ENCODE assay signal across 7 mouse cellular contexts in the genomic region with DNA sequence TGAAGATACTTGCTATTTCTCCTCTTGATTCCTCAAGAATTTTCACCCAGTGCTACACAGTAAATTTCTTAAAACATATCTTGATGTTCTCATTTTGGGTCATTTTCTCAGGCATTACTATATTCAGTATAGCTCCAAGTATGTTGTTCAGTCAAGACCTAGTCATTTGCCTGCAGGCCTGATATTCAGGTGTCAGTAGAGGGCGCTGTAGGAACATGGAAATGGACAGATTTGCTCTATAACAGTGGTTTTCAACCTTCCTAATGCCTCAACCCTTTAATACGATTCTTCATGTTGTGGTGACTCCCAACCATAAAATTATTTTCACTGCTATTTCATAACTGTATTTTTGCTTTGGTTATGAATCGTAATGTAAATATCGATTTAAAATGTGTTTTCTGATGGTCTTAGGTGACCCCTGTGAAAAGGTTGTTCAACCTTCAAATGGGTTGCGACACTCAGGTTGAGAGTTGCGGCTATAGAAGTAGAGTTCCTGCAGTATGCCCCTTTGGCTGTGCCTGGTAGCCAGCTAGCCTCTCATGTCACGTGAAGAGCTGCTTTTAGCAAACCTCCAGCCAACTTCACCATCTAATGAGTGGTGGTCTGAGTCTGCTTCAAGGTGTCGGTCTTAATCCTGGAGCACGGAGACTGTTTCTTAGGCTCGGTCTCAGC. TPM values are rescaled to one million over a fixed set of nuclear protein-coding genes. Genes with fewer than 3 reads are reported as not detected.
A peak's percentile ranks its signal among the peaks of the same experiment; 100 is the strongest.
DNase-seq lines count a peak whose midpoint lies in the region; ATAC-seq and TF ChIP-seq lines count a peak whose summit lies in the region.

No protein-coding gene starts in this region.

- no peak overlapping the region for H3K4me2 ChIP-seq in forebrain, embryonic 16.5 days (ENCODE audit: low read length)

- DNase-seq in urinary bladder, postnatal 14 days (ENCODE audit: low spot score): peak; percentile 77
- no peak for DNase-seq in urinary bladder, adult 2 months (ENCODE audit: low spot score)
- peak; percentile 86 for DNase-seq in brain, embryonic 14.5 days (ENCODE audit: low read depth)
- peak; percentile 68 to 81 for DNase-seq in kidney, postnatal 36 days
- DNase-seq in lung, adult 18-20 months: peak; percentile 32 to 51
- DNase-seq in right cerebral cortex, adult 2 months (ENCODE audit: low spot score in 2 of 2): peak; percentile 88 to 89

- 61% methylated on average over 10 of the region's 10 CpGs for WGBS in forebrain, embryonic 16.5 days

- no peak overlapping the region for H3K4me3 ChIP-seq in forebrain, embryonic 16.5 days (replicated peaks; ENCODE audit: low read length)

- ATAC-seq in forebrain, embryonic 16.5 days: peak; percentile 67; the same call in 1 of the 2 replicates

- H3K27ac ChIP-seq in forebrain, embryonic 16.5 days (ENCODE audit: low read length): no peak overlapping the region

- H3K36me3 ChIP-seq in forebrain, embryonic 16.5 days (ENCODE audit: control insufficient read depth, insufficient read depth): no peaks in the 10 kb centered on the region

- H3K9me3 ChIP-seq in forebrain, embryonic 16.5 days (ENCODE audit: control insufficient read depth, low read length): no peaks in the 10 kb centered on the region

- H3K27me3 ChIP-seq in forebrain, embryonic 16.5 days (replicated peaks; ENCODE audit: control insufficient read depth, insufficient read depth, low read length): no peaks in the 10 kb centered on the region

- H3K4me1 ChIP-seq in forebrain, embryonic 16.5 days (replicated peaks; ENCODE audit: control insufficient read depth, insufficient read depth, low read length): no peaks in the 10 kb centered on the region

- peak; percentile 73; the same call in 1 of the 2 replicates for TF ChIP-seq CTCF in brain, embryonic 14.5 days (IDR thresholded peaks at IDR 0.05; ENCODE audit: borderline replicate concordance, extremely low read depth, insufficient read depth, insufficient read length)

- H3K9ac ChIP-seq in forebrain, embryonic 16.5 days (replicated peaks; ENCODE audit: low read depth, low read length): no peak overlapping the region

- no peak for TF ChIP-seq POLR2A in brain, embryonic 14.5 days (IDR thresholded peaks at IDR 0.05; ENCODE audit: borderline replicate concordance, extremely low read depth, insufficient read depth, insufficient read length, poor library complexity, severe bottlenecking)

RNA-seq across cellular contexts. Expression of a gene that starts 35.9 kb away (rescaled TPM):
- 22.0 and 34.3 TPM in 2 replicates for polyA plus RNA-seq in urinary bladder, adult 2 months (2012; rRNA removed)
- 69.7 and 89.0 TPM in 2 replicates for polyA plus RNA-seq in brain, embryonic 14.5 days (2012; rRNA removed)
- polyA plus RNA-seq in forebrain, embryonic 16.5 days (2015; fragmentation: Nextera tagmentation; extraction: Ambion mirVana): 59.7 and 64.6 TPM in 2 replicates

RNA-seq across cellular contexts. Expression of a gene that starts 36.2 kb away (rescaled TPM):
- 48.0 and 49.0 TPM in 2 replicates for polyA plus RNA-seq in urinary bladder, adult 2 months (2012; rRNA removed)
- 82.9 and 89.6 TPM in 2 replicates for polyA plus RNA-seq in brain, embryonic 14.5 days (2012; rRNA removed)
- polyA plus RNA-seq in forebrain, embryonic 16.5 days (2015; fragmentation: Nextera tagmentation; extraction: Ambion mirVana): 88.7 and 90.1 TPM in 2 replicates

RNA-seq across cellular contexts. Expression of a gene that starts 51.8 kb away (rescaled TPM):
- 0.10 and 0.22 TPM in 2 replicates for polyA plus RNA-seq in urinary bladder, adult 2 months (2012; rRNA removed)
- 3.2 and 6.3 TPM in 2 replicates for polyA plus RNA-seq in brain, embryonic 14.5 days (2012; rRNA removed)
- polyA plus RNA-seq in forebrain, embryonic 16.5 days (2015; fragmentation: Nextera tagmentation; extraction: Ambion mirVana): 3.7 and 5.2 TPM in 2 replicates
